Mouse (Mus musculus) mesoderm, embryonic 11.5 days (tissue): ENCODE measurements at regions not wholly inside any gene's neighbourhood (a gene's known extent, or its start where the extent isn't known, plus 50 kb on each side); places are given as distances from the start of the nearest gene placed in this dataset.

Experiments
- DNase-seq: peaks from one replicate; pipeline ENCODE4 v3.0.0-alpha.2; 2012; ENCODE audit warnings: low read depth, low spot score

GRCm38 (mm10) chr17:61520087-61520486, 1361.0 kb downstream of the Efna5 start:
- no peak for DNase-seq

GRCm38 (mm10) chr17:61515059-61515458, 1366.1 kb downstream of the Efna5 start:
- DNase-seq: no peak

- peak; percentile 33 for DNase-seq
Observed at GRCm38 (mm10) chr17:61513433-61513832, 1367.7 kb downstream of the Efna5 start.

- DNase-seq: no peak
Observed at GRCm38 (mm10) chr17:61495261-61495660, 1385.9 kb downstream of the Efna5 start.

GRCm38 (mm10) chr17:61477457-61477856, 1403.7 kb downstream of the Efna5 start:
- DNase-seq: no peak

GRCm38 (mm10) chr17:61474405-61474804, 1406.7 kb downstream of the Efna5 start:
- DNase-seq: no peak

GRCm38 (mm10) chr17:61452943-61453342, 1428.2 kb downstream of the Efna5 start:
- no peak for DNase-seq

- DNase-seq: peak; percentile 11
Observed at GRCm38 (mm10) chr17:61426846-61427245, 1454.3 kb downstream of the Efna5 start.
